Mouse (Mus musculus) layer of hippocampus, adult 2 months (tissue): ENCODE results near the gene Zfp575. TPM values are rescaled to one million over a fixed set of nuclear protein-coding genes. Genes with fewer than 3 reads are reported as not detected.
"Not testable (repeated sequence)": the region's sequence is repeated elsewhere in the genome, so short reads cannot be mapped to it uniquely, and the experiment has no call there.

Experiments
- DNase-seq, 2 experiments: peaks; one replicate each; pipeline ENCODE4 v3.0.0; 2022; ENCODE audit warnings: low spot score in 2 of 2
- H3K27ac ChIP-seq: fragments of 200-600 bp; 2 replicates; pipeline ENCODE4 v1.8.1; 2022
- H3K4me3 ChIP-seq: fragments of 200-600 bp; 2 replicates; pipeline ENCODE4 v1.8.1; 2022; ENCODE audit warnings: mild to moderate bottlenecking
- CTCF ChIP-seq: fragments of 200-600 bp; conservative IDR thresholded peaks from 2 replicates; pipeline ENCODE4 v1.8.1; 2022; ENCODE audit warnings: antibody characterized with exemption, mild to moderate bottlenecking, moderate library complexity
- long read RNA-seq, 2 experiments: library from polyadenylated mRNA; stranded (forward); transcript quantifications; one replicate each; pipeline ENCODE4 v2.0.0; 2021; ENCODE audit warnings: borderline mapping rate in 2 of 2
- total RNA-seq, 2 experiments: library from RNA; stranded (reverse); gene quantifications; 2 replicates each; pipeline ENCODE4 v1.2.3; 2021

Gene Zfp575
- total RNA-seq, result 1 to 10 TPM; 5.2 to 6.7 TPM
- long read RNA-seq, experiment 1, transcript Zfp575-201 (4 exons, 2,741 nt), result major isoform, 13 of 24 reads
- long read RNA-seq, experiment 1, partial matches to known transcripts, result 2 of 24 reads
- long read RNA-seq, experiment 1, other reads (novel, unspliced or antisense), result 9 of 24 reads
- long read RNA-seq, experiment 2, transcript Zfp575-201 (4 exons, 2,741 nt), result major isoform, 13 of 22 reads
- long read RNA-seq, experiment 2, partial matches to known transcripts, result 1 of 22 reads
- long read RNA-seq, experiment 2, other reads (novel, unspliced or antisense), result 8 of 22 reads

- no peak for TF ChIP-seq CTCF
- DNase-seq, result peak; percentile 87
- Histone ChIP-seq H3K27ac (peak within 1 kb of the TSS; percentile 91), H3K4me3 (peak within 1 kb of the TSS; percentile 73)
Measured at GRCm38 (mm10) chr7:24587330-24588105, at the start of gene Zfp575, which contains the start of gene Ethe1. Gene Zfp575 (minus strand): TSS chr7:24587641. Gene Ethe1 (plus strand): TSS chr7:24587543.

DNA sequence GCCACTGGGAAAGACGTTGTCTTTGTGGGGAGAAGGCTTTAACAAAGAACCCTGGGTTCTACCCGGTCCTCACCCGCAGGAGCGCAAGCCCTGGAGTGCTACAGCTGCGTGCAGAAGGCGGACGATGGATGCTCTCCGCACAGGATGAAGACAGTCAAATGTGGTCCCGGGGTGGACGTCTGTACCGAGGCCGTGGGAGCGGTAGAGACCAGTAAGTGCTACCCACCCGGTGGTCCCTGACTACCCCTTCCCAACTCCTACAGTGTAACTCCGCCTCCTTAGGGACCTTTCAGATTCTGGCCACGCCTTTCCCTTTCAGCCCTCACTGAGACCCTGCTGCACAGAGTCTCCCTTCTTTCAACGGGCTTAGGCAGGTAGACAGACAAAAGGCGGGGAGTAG is 49.6 kb upstream of the Zfp575 start:
- no peak for TF ChIP-seq CTCF
- H3K4me3 ChIP-seq, result no peak overlapping the region
- DNase-seq, result no peak
- no peak overlapping the region for H3K27ac ChIP-seq

DNA sequence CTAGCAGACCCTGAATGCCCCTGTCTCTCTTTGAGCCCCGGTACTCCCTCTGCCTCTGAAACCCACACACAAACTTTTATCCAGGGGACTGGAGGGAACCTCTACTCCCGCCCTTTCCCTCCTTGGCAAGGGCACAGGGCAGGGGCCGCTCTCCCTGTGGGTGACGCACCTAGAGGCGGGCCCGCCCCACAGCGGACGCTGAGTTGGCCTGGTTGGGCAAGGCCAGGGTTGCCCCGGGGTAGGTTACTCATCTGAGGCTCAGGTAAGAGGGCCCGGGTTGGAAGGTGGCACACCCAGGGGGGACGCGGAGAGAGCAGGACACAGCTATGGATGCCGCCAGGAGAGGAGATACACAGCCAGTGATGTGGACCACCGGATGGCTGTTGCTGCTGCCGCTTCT is 48.8 kb upstream of the Zfp575 start, which contains the start of gene Lypd3:
Lypd3 (plus strand) TSS at position 287 of the 400 bp plus-strand sequence.
- no peak for DNase-seq
- H3K27ac ChIP-seq, result no peak within 1 kb of the TSS
- no peak for TF ChIP-seq CTCF
- H3K4me3 ChIP-seq, result no peak within 1 kb of the TSS

- no peak for TF ChIP-seq CTCF
Measured at GRCm38 (mm10) chr7:24630116-24630880, 42.9 kb upstream of the Zfp575 start.

DNA sequence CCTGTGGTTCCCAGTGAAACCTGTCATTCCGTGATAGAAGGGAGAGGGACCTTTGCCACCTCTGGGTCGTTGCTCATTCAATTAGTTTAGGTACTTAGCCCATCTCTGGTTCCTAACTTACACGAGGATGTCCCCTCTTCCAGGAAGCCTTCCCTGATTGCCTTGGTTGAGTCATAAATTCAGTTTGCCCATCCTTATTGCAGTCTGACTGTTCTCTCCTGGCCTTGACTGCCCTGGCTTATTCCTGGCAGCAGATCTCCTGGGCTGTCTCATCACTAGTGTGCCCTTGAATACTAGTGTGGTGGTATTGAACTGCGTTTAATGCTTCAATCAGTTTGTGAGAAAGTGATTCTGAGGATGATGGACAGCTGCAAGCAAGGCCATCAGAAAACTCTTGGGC is 42.2 kb upstream of the Zfp575 start:
- no peak for TF ChIP-seq CTCF
- Histone ChIP-seq H3K4me3 (no peak overlapping the region), H3K27ac (no peak overlapping the region)
- DNase-seq, result no peak

More at GRCm38 (mm10) chr7:24630116-24630880, 42.9 kb upstream of the Zfp575 start:
- no peak overlapping the region for H3K4me3 ChIP-seq
- H3K27ac ChIP-seq, result no peak overlapping the region
- DNase-seq, result no peak

DNA sequence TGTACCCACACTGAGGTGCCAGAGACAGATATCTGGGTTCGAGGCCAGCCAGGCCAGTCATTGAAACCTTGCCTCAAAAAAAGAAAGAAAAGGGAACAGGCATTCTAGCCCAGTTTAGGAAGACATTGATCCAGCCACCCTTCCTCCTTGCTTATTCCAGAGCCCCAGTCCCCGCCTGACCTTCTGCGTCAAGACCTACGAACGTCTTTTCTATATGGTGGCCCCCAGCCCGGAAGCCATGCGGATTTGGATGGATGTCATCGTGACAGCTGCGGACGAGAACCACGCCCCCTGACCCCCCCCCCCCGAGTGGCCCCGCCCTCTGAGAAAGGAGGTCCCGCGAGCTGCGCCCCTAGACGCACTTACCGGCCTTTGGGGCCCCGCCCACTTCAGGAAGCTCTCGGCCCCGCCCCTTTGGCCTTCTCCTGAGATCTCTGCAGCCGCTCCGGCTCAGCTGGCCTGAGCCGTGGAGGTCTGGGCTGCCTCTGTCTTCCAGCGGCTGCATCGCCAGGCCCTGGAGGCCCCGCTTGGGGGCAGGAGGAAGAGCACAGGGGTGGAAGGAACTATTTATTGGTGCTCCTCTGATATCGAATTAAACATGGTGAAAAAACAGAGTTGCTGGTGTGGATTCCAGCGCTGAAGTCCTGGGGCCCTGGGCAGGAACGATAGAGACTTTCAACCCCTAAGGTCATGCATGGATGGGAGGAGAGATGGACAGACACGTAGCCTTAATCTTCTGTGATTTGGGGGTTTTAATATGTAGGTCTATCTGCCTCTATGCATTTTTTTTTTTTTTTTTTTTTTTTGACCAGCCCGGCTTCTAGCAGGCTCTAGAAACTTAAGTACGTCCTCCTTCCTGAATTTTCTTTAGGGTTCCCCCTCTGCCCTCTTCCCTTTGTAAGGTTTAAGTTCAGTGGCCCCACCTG is 41.5 kb upstream of the Zfp575 start:
- peak; percentile 23 to 26 for DNase-seq
- TF ChIP-seq CTCF, result no peak; the same call in 1 of the 2 replicates
- Histone ChIP-seq H3K27ac (no peak overlapping the region), H3K4me3 (peak overlapping the region; percentile 43)

DNA sequence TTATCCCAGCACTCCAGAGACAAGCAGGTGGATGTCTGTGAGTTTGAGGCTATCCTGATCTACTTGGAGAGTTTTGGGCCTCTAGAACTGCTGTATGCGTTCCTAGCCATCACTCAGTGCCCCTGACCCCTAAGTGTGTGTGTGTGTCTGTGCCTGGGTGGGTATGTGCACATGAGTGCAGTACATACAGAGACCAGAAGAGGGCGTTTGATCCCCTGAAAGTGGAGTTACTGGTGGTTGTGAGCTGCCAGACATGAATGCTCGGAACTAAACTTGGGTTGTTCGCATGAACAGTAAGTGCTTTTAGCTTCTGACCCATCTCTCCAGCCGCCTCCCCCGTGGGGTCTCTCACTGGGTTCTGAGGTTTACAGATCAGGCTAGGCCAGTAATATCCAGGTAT is 35.5 kb upstream of the Zfp575 start:
- no peak overlapping the region for H3K4me3 ChIP-seq

GRCm38 (mm10) chr7:24621193-24621592 is 33.8 kb upstream of the Zfp575 start:
- peak; percentile 57 for TF ChIP-seq CTCF
- H3K4me3 ChIP-seq, result no peak overlapping the region
- H3K27ac ChIP-seq, result no peak overlapping the region
- DNase-seq, result no peak

More for the DNA sequence above, 35.5 kb upstream of the Zfp575 start:
- no peak for DNase-seq
- TF ChIP-seq CTCF, result peak; percentile 23; the same call in 1 of the 2 replicates
- H3K27ac ChIP-seq, result no peak overlapping the region

DNA sequence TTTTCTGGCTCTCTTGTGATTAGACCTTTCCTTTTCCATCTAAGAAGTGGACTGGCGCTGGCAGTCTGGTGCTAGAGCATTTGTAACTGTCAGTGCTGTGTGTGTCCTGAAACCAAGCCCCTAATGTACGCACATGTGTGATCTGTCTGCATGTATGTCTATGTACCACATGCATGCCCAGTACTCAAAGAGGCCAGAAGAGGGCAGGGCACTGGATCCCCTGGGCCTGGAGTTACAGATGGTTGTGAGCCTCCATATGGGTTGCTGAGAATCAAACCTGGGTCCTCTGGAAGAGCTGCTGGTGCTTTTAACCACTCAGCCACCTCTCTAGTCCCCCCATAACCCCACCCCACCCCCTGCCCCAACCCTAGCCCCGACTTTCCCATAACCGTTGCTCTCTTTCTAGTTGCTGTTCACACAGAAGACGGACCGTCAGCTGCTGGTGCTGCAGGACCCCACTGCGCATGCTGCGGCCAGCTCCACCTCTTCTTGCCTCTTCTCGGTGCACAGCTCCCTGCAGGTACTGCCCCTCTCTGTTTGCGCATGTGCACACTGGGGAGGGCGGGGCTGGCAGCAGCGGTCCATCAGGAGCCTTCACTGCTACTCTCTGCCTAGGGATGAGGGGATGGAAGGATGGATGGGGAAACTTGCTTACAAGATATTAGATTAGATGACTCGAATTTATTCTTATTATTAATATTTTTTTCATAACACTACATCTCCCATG is 32.4 kb upstream of the Zfp575 start:
- no peak overlapping the region for H3K4me3 ChIP-seq
- no peak for DNase-seq
- no peak; the same call in 1 of the 2 replicates for TF ChIP-seq CTCF
- H3K27ac ChIP-seq, result no peak overlapping the region

- not testable (repeated sequence) for H3K4me3 ChIP-seq, DNase-seq, H3K27ac ChIP-seq
Measured at GRCm38 (mm10) chr7:24618374-24618773, 30.9 kb upstream of the Zfp575 start.

DNA sequence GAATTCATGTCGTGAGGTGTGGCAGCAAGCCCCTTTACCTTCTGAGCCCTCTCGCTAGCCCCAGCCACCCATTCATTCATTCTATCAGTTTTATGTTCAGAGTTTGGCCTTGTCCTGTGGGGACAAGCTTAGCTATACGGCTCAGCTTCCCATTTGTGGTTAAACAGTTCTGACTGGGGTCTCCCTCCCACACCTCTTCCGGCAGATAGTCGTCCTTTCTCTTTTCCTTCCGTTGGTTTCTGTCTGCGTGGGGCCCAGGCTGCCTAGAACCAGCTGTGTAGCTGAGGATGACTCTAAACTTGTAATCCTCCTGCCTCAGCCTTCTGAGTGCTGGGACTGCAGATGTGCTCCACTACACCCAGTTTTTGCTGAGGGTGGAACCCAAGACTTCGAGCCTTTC is 30.3 kb upstream of the Zfp575 start:
- no peak for DNase-seq
- TF ChIP-seq CTCF, result no peak
- no peak overlapping the region for H3K4me3 ChIP-seq

GRCm38 (mm10) chr7:24614816-24615215 is 27.4 kb upstream of the Zfp575 start:
- Histone ChIP-seq H3K4me3 (no peak overlapping the region), H3K27ac (no peak overlapping the region)
- DNase-seq, result no peak
- TF ChIP-seq CTCF, result no peak

More for the DNA sequence above, 30.3 kb upstream of the Zfp575 start:
- H3K27ac ChIP-seq, result no peak overlapping the region
